Mouse (Mus musculus): ENCODE results near the gene Tbrg1.

Tbrg1 gene

DNA sequence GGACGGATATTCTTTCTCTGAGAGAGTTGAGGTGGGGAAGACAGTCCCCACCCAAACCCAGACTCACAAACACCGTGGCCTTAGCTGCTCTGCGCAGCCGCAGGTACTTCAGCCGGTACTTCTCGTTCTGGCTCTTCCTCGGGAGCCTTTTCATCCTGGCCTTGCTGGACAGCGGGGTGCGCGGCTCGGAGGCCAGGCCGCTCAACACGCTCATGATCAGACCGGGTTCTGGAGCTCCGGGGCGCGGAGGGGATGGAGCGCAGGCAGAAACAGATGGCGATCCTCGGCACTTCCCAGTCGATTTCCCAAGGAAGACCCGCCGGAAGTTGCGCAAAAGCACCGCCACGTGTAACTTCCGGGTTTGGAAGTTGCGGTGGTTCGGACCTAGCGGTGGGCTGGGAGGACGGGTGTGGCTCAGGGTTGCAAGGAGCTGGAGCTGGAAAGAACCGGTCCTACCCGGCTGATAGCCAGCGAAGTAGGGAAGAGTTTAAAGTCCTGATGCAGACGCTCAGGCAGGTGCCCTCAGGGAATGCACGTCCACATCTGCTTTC, at the start of gene Tbrg1:
TSS of gene Tbrg1 (minus strand) at position 382 of the 551 bp plus-strand sequence.
- peak; percentile 93 for DNase-seq (ENCODE audit: low spot score)

DNA sequence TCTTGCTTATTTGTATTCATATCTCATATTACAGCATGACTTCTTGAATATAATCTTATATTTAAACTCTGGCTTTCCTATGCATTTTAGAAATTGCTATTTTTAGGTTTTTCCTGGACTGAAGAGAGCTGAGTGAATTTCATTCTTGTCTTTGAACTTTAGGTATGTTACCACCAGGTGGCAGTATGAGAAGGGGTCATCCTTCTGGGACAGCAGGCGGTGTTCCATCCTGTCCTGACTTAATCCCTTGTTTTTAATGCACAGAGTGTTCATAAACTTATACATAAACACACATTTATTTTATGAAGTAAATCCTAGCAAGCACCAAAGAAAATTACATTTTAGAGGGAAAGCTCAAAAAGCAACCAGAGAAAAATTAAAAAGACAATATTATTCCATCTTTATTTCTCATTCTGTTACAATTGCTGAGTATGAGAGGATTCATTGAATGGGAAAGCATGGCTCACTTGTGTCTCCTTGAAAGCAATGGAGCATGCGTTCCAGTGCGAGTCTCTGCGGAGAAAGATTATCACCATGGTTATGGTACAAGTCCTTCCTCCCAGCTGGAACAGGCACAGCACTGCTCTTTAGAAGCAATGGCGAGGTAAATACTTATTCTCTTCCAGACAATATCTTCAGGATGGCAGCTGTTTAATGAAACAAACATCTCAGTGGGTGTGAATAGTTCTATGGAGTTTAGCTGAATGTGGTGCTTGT, 33.0 kb upstream of the Tbrg1 start:
- peak; percentile 78 for DNase-seq (ENCODE audit: low spot score)

DNA sequence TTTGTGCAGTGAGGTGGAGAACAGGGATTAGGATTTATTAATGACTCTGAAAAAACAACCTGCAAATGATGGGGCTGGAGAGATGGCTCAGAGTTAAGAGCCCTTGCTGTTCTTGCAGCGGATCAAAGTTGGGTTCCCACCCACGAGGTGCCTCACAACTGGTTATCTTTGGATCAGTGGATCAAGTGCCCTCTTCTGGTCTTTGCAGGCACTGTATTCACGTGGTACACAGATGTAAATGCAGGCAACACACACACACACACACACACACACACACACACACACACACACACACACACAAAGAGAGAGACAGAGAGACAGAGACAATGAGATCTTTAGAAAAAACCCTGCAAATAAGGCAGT, 30.8 kb upstream of the Tbrg1 start:
- DNase-seq (ENCODE audit: low spot score): no peak

DNA sequence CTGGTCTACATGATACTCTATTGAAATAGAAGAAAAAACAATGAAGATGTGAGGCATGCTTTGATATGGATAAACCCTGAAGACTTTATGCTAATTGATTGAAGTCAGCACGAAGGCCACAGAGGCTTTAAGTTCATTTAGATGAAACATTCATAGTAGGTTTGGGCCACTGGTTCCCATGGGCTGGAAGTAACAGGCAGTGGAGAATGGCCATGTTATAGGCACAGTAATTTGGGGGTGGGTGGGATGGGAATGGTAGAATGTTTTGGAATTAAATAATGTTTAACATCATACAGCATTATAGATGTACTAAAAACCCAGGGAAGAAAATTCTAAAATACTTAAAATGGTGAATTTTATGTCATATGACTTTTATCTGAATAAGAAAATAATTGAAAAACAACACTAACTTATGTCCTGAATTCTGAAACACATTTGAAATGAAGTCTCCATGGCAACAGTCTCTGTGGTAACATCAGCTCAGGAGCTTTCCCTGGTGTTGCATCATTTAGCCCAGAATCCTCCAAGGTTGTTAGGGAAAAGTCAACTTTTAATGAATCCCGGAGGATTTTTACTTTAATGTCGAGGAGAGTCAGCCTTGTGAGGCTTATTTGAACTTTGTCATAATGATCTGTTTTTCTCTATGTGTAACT, 30.3 kb upstream of the Tbrg1 start:
- no peak for DNase-seq (ENCODE audit: low spot score)

DNA sequence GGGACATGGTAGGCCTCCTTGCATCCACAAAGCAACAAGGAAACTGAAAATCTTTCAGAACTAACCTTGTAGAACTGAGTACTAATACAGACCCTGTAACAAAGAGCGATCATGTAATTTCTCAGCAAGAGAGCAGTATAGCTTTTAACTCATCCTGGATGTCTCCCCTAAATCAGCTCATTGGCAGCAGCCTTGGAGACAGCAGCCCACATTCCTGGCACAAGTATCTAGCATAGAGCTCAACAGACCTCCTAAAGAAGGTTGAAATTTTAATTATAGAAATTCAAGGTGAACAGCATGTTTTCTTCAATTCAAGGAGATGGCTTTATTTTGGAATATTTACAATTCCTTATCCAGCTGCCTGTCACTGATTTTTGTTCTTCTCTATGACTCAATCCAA, 24.0 kb upstream of the Tbrg1 start:
- DNase-seq (ENCODE audit: low spot score): no peak

DNA sequence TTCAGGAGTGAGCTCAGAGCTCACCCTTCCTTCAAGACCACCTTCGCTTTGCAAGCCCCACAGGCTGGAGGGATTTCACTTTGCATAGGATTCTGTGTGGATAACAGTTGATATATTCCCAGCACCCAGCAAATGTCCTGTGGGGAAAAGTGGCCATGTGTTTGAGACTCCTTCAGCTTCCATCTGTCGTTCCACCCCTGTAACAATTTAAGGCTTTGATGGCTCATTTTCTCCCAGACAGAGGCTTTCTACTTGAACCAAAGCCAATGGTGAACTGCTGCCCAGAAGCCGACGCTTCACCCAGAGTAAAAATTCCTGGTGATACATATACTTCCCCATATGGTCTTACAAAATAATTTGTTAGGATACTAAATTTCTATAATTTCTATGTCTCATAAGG, 18.2 kb upstream of the Tbrg1 start:
- no peak for DNase-seq (ENCODE audit: low spot score)

DNA sequence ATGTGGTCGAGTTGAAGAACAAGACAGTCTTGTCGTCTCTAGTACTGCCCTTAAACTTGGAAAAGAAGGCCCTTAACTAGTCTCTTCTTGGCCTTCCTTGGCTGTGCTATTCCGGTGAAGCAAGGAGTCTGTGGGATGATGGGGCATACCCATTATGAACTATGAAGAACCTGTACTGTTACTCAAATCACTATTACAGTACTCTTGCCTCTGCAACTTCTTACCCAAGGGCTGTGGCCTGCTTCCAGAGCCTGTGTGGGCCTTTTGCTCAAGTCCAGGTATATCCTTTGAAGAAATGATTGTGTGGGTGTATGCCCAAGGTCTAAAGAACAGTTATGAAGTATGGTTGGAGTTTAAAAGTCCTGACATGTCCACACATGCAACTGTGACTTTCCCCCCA, 13.1 kb upstream of the Tbrg1 start:
- DNase-seq (ENCODE audit: low spot score): no peak

DNA sequence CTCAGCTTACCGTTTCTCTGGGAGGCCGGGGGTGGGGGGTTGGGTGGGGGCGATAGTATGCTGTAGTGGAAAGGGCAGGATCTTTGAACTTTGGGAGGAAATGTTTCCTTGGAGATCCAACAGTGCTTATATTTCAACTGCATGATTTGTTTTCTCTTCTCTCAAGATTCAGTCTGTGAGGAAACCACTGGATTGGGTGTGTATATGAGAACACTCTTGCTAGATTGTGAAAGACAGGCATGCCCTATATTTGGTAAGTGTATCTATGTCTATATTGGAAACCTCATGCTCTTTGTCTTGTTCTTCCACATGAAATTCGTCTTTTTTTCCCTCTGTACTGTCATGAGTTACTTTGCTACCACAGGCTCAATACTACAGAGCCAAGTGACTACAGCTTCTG, 12.6 kb upstream of the Tbrg1 start:
- no peak for DNase-seq (ENCODE audit: low spot score)

DNA sequence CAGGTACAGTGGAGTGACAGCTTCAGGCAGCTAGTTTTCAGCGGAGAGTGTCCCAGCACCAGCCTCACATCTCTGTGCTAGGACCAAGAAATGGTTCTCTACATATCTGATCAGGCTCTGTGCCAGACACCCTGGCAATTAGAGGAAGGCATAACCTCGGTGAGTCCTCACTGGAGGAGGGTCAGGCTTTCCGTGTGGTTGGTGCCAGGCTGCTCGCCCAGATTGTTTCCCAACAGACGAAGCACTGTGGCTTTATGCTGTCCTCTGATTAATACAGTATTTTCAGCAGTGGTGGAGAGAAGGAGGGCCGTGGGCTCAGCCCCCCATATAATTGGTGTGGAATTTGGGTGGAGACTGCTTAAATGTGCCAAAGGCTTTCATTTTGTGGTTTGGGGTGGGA, 12.0 kb upstream of the Tbrg1 start, which contains the start of gene Panx3:
TSS of gene Panx3 (minus strand) at position 121 of the 400 bp plus-strand sequence.
- DNase-seq (ENCODE audit: low spot score): no peak

DNA sequence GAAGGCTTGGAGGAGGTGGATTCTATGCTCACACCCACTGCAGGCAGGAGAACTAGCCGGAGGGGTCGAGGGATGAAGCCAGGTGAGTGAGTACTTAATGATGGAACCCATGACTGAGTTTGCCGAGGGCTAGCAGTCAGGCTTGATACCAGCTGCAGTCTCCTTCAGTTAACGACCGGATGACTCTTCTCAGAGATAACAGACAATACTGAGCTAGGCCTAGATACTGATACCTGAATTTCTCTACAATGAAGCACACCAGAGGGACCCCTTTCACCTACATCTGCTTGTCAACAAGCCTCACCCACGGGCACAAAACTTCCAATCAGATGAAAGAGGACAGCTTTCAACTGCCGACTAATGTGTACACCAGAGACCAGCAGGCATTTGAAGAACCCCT, 8.9 kb upstream of the Tbrg1 start:
- DNase-seq (ENCODE audit: low spot score): no peak

DNA sequence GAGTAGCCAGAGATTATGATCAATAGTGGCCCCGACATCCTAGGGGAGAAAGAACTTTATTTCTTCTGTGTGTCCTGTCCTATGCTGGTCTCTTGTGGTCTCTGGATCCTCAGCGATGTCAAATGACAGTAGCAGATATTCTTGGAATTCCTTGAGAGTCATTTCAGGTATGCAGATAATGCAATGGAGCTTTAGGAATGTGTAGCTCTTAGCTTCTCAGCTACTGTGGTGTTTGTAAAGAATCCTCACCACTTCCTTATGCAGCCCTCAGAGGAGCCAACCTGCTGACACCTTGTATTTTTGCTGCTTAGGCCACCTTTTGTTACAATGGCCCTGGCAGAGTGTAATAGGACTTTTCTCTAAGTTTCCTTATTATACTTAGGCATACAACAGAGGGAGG, 7.5 kb upstream of the Tbrg1 start:
- no peak for DNase-seq (ENCODE audit: low spot score)

DNA sequence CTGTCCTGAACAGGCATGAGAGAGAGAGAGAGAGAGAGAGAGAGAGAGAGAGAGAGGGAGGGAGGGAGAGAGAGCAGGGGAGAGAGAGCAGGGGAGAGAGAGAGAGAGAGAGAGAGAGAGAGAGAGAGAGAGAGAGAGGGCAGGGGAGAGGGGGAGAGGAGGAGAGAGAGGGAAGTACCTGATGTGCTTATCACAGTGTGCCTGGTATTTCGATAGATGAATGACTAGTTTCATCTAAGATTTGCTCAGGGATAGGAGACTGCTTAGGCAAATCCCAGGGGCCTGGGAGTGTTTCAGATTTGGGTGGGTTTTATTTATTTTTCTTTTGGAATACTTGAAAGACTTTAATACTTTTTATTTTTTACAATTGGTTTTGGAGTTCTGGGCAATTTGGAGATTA, 6.1 kb upstream of the Tbrg1 start:
- no peak for DNase-seq (ENCODE audit: low spot score)

DNA sequence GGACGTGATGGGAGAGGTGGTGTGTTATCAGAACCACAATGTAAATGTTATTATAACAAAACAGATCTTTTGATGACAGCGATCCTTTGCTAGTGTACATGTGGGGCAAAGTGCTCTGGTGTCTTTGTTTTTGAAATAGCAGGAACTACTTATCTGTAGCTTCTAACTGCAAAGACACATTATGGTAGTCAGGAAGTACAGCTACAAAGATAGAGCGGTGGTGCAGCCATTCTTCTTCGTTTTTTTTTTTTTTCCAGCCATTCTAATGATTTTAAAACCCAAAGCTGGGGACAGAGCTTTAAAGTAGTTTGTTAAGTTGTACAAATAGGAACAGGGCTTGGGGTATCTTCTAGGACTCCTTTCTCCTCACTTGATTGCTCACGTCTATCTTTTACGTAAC, 2.3 kb upstream of the Tbrg1 start:
- DNase-seq (ENCODE audit: low spot score): no peak

DNA sequence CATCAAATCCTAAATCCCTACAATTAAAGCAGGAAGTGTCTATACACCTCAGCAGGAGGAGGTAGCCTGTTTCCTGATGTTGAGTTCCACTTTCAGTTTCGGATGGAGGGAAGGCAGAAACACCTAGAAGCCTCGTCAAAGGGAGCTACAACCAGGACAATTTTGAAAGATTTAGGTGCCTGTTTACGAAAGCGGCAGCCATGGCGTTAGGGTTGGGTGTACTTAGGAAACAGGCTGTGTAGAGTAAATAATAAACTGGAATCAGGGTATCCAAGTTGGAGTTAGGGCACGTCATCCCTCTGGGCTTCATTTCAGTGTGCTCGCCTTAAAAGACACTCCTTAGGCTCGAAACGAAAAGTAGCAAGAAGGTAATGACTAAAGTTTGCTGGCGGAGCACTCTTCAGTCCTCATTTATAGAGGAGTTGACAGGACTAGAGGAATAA, 652 bp downstream of the Tbrg1 start:
- peak; percentile 10 for DNase-seq (ENCODE audit: low spot score)

DNA sequence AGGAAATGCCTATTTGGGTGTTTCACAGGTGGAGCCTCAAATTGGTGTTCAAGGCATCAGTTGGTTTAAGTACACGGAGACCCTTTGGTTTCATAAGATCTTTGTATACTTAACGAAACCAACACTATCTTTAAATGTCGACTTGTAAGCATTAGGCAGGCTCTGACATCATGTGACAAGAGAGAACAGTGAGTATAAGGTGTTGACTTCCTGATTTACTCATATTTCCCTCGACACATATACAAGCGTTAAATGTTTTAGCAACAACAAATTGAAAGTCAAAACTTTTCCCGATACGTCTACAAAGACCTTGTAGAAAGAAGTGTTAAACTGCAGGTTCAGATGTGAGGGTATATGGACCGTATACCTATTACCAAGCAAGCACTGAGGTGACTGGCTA, 1.2 kb downstream of the Tbrg1 start:
- no peak for DNase-seq (ENCODE audit: low spot score)

DNA sequence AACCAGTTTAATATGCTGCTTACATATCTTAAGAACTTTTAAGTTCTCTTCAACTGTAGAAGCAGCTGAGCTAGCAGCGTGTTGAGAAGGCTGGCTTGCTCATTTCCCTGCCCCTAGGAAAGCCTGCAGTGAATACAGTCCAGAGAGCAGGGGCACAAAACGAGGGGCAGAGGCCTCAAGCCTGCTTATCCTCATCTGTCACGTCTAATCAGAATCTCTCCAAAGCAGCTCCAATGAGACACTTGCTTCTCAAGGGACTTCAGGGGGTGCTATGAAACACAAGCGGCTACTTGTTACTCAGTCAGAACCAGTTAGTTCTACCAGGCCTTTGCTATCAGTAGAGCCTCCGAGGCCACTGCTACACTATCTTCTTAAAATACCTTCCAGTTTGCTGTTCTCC, 3.3 kb downstream of the Tbrg1 start:
- DNase-seq (ENCODE audit: low spot score): no peak

DNA sequence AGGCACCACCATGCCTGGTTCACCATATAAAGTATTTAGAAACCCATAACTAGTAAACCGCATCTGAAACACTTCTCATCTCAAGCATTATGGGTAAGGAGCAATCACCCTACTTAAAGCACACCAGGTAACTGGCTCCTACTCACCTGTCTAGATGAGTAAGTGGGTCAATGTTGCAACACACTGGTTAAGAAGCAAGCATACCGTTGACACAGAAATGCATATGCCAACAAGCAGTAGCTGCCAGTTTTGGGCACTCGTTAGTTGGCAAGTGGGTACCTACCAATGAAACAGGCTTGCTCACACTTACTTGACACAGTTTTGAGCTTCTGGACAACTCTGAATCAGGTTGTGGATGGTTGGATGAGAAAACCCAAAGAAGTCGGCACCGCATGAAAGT, 6.5 kb downstream of the Tbrg1 start:
- no peak for DNase-seq (ENCODE audit: low spot score)

DNA sequence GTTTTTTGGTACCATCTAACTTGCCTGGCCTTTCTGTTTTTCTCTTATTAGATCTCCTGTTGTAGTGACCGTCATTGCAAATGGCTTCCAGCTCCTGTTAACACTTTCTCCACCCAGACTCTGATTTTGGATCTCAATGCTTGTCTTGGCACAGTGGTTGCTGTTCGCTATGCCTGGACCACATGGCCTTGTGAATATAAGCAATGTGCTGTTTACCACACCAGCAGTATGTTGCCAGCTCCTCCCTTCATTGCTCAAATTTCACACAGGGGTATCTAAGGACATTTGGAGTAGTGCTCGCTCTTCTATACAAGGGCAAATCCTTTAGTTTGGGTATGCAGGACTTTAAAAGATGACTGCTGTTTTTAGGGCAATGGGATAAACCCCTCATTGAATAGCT, 10.9 kb downstream of the Tbrg1 start:
- DNase-seq (ENCODE audit: low spot score): no peak

DNA sequence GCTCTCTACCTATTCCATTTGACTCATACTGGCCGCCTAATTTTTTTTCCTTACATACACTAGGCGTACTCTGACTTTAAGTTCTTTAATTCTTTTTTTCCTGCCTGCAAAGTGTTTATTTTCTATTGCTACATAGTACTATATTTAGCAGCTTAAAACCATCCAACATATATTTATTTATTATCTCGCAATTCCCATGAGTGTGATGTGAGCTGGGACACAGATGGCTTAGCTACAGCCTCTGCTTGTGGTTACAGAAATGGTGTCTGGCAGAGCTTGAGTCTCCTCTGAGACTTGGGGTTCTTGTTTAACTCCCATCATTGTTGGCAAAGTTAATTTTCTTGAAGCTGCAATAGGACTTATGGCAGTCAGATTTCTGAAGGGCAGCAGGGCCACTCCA, 18.4 kb downstream of the Tbrg1 start:
- no peak for DNase-seq (ENCODE audit: low spot score)

DNA sequence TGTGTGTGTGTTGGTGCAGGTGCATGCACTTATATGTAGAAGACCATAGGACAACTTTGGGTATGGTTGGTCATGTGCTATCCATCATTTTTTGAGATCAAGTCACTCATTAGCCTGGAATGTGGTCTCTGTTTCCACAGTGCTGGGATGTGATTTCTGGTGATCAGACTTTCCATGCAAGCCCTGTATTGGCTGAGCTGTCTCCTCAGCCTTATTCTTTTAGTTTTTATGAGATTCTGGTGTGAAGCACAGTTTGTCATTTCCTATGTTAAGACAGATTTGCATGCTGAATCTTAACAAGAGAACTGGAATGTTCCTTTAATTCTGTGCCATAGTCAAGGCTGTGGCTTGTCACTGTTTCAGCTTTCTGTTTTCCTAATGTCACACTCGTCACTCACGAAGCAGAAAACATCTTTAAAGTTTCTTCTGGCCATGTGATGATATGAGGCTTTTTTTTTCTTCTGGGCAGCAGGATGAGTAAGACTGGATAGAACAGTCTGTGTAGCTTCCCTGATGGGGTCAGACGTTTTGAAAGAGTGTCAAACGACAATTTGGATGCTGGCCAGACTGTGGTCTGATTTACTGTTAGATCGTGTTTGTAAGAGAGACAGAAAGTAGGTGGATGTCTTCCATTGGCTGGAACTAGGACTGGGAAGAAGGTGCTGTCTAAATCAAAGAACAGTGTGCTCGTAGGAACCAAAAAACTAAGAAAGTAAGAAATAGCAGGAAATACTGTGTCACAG, 20.1 kb downstream of the Tbrg1 start:
- no peak for DNase-seq (ENCODE audit: low spot score)

DNA sequence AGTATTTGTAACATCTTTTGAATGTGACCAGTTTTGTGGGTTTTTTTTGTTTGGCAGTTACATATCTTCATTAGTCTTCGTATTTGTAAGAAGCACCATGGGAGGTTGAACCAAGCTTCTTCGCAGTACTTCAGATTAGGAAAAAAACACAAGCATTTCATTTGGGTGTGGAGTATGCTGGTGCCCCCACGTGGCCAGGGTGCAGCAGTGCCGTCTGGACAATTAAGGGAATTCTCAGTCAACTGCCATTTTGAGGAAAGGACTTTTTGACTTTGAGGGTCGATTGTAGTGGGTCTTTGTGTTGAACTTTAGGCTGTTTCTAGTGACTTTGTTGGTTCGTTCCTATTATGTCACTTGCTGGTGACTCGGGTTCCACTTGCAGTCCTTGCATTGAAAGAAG, 20.8 kb downstream of the Tbrg1 start:
- peak; percentile 74 for DNase-seq (ENCODE audit: low spot score)

DNA sequence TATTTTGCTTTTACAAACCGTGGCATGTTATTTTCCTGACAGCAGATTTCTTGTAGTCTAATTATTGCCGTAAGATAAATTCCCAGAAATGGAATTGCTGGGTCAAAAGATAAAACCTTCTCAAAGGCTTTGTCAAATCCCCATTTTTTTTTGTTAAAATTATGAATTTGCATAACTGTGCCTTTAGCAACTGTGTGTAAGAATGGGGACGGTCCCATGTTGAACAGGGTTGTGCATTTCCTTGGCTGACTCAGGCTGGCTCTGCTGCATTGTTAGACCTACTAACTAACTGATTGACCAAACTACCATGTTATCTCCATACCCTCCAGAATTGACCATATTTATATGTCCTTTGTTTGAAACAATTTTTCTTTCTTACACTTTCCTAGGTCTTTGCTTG, 22.8 kb downstream of the Tbrg1 start:
- DNase-seq (ENCODE audit: low spot score): no peak

DNA sequence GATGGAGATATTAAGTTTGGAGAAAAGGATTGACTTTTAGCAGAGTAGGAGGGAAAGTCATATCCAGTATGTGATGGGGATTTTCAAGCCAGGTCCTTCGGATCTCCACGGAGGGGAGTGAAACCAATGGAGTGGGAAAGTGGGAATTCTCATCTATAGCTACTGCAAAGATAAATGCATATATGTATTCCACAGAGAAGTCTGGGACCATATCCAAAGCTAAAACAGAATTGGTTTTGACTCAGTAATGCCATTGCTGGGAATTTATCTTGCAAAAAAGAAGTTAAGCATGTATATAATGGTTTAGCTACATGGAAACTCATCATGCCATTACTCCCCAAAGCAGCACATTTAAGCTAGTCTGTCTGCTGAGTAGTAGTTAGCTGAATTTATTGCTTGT, 24.8 kb downstream of the Tbrg1 start:
- DNase-seq (ENCODE audit: low spot score): no peak

Data from embryo, embryonic 10 days (tissue).